Mouse (Mus musculus) urinary bladder, postnatal 4 days (tissue): ENCODE measurements around the gene Endod1.
"Not testable (repeated sequence)": the region's sequence is repeated elsewhere in the genome, so short reads cannot be mapped to it uniquely, and the experiment has no call there.

Source experiments
- DNase-seq, 2 experiments: peaks; one replicate each; pipeline ENCODE4 v3.0.0; 2021 to 2022; ENCODE audit warnings: low spot score in 2 of 2

The Endod1 gene

DNA sequence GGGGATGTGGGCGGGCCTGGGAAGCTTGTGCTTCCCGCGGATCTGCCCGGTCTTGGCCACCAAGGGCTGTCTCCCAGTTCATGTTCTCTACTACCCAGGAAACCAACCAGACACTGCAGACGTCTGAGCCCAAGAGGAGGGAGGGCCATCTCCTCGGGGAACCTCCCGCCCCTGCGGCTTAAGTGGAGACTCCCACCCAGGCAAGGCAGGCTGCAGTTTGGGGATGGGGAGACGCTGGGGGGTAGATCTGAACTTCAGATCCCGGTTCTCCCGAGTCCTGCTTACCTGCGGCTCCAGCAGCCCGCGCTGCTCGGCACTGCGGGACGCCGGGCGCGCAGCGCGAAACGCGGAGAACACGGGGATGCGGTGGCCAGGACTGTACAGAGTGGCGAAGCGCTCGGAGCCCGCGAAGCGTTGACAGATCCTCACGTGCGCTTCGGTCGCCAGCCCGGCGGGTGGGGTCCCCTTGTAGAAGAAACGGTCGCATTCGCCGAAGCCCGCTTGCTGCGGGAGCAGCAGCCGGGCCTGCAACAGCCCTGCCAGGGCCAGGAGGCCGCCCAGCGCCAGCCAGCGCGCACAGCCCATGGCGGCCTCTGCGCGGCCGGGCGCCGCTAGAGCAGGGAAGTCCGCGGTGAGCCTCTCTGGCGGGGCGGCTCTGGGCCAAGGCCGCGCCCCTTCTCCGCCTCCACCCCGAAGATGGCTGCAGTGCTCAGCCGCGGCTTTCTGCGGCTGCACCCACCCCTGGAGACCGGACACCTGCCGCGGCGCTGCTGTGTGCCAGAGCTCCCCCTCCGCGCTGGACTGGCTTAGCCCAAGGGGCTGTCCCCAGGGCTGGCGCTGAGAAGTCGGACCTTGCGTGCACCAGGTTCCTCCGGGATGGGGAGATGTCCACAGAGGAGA is 671 bp downstream of the Endod1 start:
- peak; percentile 84 to 87 for DNase-seq

DNA sequence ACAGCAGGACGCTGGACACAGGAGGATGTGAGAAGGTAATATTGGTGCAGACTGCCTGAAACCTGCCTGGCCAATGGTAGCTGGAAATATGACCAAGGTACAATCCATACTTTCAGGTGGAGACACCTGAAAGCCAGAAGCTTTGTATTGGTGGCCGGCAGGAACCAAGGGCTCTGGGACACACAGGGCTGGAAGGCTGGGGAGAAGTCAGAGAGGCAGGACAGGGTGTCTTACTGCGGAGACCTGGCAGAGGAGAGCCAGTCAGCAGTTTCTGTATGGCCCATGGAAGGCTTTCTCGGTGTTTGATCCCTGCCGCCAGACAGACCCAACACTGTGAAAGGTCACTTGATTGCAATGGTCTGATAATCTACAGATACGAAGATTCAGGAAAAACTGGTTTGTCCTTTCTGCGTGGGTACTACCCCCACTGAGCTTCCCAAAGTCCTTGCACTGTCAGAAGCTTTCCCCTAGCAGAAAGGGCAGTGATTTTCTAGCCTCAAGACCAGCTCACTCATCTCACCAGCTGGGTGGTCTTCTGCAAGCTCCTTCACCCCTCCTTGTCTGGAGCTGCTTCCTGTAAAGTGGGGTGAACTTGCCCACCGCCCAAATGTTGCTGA is 1.4 kb downstream of the Endod1 start:
- no peak for DNase-seq

DNA sequence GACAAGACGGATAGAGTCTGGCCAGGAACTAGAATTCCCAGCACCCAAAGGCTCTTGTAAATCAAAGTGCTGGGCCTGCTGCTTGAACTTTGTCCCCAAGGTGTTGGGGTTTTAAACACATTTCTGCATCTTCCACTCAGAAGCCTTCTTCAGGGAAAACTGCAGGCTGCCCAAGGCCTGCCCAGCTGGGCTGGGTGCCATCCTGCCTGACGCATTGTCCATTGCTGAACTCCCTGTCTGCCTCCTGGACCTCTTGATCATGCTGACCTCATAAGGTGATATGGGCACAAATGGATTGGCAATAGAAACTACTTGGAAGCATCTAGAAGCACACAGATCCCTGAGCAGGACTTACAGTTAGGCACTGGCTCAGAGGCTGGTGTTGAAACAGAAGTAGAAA is 3.2 kb downstream of the Endod1 start:
- DNase-seq, result no peak

DNA sequence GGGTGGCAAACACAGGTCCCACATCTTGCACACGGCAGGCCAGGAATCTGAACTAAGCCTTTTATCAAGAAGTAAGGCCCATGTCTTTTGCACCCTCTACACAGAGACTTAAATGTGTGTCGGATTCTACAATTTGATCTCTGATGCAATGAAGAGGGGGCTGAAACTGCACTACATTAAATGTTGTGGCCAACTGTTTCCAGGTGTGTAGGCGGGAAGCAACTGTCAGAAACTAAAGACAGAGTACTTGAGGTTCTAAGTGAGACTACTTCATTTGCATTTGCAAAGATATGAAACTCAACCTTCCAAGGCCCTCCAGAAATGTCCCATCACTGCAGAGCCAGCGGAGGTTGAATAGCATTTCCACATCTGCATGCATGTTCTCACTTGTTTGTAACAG is 5.2 kb downstream of the Endod1 start:
- no peak for DNase-seq

DNA sequence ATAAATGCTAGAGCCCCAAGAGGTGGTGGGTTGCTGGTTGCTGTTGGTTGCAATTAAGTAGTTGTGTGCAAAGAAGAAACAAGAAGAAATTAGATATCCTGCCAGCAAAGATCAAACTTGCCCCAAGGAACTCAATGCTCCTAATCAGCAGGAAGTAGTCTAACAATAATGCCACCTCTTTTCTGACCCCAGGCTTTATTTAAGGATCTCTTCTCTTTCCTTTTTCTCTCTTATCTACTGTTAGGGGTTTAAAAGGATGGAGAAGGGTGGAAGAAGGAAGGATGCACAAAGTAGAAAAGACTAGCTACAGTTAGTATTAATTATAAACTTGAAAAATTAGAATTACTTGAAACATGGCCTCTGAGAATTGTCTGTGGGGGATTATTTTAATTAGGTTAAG is 8.9 kb downstream of the Endod1 start:
- DNase-seq, result no peak

DNA sequence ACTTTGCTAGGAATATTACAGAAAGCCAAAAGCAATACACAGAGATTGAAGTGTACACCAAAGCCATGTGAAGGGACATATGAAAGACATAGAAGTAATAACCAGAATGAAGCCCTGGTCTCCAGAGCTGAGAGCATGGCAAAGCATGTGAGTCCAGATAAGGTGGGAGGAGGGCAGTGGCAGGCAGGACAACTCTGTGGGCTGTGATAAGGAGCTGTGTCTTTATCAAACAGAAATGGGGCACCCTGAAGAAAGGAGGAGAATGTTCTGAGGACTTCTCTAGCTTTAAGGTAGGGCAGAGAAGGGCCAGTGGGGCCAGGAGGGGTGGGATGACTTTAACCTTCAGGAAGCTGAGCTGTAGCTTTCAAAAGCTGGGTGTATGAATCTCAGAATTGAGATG is 12.0 kb downstream of the Endod1 start:
- DNase-seq, result no peak

DNA sequence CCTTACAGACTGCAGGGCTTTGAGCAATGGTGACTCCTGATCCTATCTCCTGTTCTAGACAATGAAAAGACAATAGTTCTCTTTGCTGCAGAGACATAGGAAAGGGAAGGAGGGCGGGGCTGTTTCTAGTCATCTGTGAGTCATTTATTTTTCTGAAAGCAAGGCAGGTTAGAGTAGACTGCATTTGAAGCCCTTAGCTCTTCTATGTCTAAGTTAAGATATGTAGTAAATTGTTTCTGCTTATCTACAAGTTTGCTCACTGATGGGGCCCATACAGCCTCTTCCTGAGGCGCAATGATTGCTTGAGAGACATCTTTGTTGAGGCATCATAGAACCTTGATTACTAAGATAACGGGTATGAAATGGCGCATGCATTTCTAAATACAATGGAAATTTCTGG is 13.5 kb downstream of the Endod1 start:
- no peak for DNase-seq

DNA sequence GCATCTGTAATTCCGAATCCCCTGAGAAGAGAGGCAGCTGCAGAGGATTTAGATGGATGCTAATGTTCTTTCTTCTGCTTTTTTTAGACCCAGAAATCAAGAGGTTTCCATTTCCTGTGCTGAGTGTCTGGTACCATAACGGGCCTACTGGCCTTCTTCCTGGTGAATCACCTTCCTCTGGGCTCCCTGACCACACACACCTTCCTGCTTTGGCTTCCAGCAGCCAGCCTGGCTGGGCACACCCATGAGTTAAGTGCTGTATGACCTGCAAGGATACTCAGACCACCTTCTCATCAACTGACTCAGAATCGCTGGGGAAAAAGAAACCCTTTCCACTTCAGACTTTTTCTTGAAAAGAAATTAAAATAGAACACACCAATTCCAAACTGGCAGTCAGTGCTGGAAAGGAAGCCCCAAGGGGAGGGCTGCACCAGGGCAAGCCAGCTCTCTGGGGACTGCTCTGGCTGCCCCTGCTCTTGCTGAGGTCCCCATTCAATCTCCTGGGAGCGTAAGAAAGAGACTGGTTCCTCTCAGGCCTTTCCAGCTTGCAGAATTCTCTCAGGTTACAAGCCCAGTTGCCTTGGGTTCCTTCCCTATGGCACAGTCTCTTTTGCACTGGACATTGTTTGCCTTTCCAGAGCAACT is 15.7 kb downstream of the Endod1 start:
- no peak for DNase-seq

DNA sequence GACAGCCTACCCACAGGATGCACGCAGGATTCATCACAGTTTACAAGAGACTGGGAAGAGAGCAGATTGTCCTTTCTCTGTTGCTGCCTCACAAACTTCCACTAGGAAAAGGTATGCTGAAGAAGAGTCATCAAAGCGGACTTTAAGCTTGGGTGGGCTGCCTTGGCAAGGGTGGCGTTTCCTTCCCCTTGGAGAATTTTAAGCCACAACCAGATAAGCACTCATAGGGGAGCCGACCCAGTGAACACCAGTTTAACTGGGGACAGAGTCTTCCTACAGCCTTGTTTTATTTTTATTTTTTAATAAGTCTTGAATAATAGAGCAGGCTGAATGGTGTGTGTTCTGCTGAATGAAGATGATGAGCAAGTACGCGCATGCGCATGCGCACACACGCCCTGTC is 16.6 kb downstream of the Endod1 start:
- no peak for DNase-seq

DNA sequence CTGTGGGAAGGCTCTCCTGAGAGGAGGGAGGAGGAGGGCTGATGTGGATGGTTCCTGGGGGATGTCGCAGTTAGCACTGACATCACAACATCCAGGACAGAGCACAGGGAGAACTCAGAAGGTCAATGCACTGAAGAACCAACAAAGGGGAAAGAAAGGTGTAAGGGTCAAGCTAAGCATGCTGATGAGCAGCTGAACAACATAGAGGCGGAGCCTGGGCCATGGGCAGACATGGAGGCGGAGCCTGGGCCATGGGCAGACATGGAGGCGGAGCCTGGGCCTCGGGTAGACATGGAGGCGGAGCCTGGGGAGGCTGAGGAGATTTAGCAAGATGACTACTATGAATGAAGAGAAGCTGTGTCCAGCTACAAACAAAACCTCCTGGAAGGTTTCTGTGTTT is 17.8 kb downstream of the Endod1 start:
- DNase-seq, result no peak

DNA sequence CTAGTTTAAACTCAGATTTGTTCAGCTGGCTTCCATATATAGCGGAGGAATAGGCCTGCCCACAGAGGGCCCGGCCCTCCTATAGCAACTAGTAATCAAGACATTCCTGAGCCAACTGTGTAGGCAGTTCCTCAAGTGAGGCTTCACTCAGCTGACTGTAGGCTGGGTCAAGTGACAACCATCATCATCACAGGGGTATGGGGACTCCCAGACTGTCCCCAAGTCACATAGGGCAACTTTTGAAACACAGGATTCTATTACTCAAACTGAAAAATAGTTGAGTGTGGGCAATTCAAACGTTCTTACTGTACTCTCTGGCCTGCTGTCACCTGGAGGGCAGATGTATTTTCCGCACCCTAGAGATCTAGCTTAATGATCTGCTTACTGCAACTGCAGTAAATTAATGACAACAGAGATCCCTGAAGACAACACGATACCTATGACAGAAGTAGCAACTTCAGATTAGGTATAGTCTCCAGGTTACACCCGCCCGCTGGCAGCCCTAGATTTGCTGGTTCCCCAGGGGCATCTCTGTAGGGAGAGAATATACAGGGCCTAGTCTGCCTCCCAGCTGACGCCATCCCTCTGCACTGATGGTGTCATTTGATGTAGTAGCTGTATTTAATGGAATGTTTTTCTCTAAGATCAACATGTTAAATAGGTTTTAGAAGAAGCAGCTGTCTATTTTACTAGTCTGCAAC is 19.1 kb downstream of the Endod1 start:
- no peak for DNase-seq

DNA sequence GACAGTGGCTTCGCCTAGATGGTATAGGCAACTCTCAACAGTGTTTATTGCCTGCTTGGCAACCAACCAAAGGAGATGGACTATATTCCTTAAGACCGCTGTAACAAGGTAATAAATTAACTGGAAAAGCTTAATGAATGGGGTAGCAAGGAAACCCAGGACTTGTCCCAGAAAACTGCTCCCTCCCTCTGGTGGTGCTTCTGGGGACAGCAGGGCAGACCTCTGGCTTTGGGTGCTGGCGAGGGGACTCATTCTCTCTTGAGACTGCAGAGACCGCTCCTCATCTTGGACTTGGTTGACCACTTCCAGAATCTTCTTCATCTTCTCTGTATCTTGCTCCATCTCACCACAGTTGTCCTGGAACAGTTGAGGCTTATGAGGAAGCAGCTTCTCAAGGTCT is 24.3 kb downstream of the Endod1 start:
- no peak for DNase-seq

DNA sequence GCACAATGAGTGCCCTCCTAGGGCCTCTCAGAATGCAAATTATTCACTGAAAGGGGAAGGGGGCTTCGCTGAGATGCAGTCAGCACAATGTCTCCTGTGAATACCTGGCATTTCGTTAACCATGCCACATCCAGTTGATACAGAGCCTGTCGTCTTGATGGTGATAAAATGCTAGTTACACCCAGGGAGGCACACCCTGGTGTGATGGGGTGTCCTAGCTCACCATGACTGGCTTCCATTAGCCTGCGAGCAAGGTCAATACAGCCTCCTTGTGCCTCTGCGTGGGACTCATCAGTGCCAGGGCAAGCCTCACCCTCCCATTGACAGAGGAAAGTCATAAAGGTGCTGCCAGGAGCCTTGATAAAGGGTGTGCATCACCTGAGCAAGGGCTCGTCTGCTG is 26.5 kb downstream of the Endod1 start:
- DNase-seq, result no peak

DNA sequence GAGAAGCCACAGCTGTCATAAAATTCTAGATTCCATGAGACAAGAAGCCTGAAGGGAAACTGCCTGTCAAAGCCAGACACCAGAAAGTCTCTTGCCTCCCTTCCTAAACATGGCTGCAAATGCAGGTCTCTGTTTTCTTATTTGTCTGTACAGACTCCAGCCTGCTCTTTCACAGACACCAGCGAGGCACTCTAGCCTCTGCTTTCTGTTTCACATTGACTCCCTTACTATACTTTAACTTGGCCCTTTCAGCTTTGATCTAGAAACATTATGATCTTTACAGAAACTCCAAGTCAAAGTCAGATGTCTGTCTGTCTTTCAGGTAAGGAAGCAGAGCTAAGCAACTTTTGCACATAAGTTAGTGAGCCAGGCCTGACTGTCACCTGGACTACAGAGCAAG is 29.0 kb downstream of the Endod1 start:
- no peak for DNase-seq

DNA sequence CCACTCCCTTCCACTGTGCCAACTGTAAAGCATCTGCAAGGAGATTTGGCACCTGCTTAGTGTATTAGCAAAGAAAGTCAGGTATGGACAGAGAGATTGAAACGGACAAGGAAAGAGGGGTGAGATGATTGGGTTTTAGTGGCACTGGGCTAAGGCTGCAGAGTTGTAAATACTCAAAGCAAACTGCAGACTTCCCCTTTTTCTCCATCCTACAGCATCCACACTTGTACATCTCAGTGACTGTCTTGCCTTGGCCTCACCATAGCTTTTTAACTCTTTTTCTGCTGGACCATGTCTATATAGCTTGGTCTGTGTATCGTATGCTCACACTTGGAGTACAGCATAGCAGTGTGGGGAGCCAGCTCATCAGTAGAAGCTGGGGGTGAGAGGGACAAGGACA is 30.5 kb downstream of the Endod1 start:
- no peak for DNase-seq

DNA sequence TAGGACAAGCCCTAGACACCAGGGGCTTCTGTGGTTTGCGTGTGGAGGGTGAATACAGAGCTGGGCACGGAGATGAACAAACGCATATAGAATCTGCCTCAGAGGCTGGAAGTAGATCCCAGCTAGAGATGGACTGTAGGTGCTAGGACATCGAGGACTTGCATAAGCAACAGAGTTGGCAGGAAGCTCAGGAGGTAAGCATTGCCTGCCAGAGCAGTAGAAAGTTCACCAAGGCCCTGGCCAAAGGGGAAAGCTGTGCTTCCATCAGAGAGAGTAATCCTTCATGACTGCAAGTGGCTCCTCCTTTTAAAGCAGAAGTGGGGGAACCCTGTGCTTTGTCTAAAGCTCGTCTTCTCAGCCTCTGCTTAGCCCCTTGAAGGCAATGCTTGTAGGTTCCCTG is 31.9 kb downstream of the Endod1 start:
- DNase-seq, result no peak

DNA sequence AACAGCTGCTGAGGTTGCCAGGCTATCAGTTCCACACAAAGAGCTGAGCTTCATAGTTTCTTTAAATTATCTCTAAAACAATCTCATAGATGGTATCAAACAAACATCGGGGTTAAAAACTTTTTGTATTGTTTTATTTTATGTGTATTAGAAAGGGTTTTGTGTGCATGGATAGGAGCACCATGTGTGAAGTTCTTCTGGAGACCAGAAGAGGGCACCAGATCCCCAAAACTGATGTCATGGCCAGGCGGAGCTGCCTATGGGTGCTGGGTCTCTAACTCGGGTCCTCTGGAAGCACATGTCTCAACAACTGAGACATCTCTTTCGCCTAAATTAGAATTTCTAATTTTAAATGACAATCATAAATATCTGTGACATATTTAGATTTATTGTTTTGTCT is 32.9 kb downstream of the Endod1 start:
- DNase-seq, result no peak

DNA sequence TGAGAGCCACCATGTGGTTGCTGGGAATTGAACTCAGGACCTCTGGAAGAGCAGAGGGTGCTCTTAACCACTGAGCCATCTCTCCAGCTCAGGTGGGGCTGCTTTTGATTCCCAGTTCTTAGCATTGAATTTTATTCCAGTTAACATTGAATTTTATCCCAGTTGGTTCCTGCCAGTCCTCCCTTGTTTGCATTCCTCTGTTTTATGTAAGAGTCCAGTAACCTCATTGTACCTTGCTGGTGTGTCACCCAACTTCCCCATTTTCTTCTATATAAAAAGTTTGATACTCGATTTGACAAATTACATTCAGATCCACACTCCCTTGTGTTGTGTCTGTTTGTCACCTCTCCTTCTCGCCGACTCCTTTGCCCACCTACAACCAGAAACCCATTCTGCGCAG is 35.4 kb downstream of the Endod1 start:
- DNase-seq, result not testable (repeated sequence)

DNA sequence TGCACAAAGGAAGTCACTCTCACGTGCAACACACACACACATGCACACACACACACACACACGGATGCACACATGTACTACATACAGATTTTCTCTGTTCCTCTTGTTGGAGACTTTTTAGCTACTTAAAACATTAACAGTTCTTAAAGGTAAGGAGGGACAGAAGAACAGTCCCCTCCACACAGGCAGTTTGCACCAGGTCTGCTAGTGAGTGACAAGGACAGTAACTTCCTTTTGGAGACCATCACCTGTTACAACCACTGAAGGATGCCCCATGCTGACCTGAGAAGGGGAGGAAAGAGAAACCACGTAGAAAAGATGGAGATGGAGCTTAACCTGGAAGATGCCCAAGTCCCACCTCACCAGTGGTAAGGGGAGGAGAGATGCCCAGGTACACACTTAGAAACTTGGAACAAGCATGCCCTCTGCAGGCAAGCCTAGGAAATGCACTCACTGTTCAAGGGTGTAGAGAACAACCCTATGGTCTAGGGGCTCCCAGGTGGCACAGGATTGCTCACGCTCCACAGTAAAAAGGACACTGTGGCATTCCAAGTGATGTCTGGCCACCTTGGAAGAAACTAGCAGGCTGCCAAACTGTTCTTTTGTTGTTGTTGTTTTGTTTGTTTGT is 39.2 kb downstream of the Endod1 start:
- peak; percentile 32 to 75 for DNase-seq

DNA sequence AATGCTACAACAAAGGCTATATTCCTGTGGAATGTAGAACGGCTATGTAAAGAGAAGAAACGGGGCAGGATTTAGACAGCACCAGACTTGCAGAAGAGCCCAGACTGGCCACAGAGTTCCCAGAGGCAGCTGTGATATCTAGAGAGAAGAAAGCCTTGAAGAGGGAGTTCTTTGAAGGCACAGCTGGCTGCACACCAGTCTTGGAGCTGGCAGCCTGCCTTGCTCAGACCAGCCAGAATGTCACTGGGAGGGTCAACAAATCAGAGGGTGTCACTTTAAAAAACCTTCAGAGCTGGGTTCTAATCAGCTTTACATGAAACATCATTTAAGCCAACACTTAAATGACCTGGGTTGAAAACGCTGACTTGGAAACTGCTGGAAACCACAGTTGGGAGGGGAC is 42.6 kb downstream of the Endod1 start:
- no peak for DNase-seq

DNA sequence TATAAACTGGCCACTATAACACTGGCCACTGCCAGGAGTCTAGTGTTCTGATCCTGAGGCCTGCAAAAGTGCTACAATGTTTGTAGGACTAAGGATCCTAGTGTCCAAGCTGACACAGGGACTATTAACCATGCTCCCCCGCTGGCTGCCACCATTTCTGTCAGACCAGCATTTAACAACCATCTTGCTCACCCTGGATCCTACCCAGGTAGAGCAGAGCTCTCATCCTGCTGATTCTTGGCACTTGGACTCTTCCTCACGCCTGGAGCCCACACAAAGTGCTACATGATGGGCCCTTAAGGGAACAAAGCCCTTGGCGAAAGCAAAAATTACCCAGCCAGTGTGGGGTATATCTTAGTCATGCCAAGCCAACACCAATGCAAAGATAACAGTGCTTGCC is 44.4 kb downstream of the Endod1 start:
- DNase-seq, result no peak

DNA sequence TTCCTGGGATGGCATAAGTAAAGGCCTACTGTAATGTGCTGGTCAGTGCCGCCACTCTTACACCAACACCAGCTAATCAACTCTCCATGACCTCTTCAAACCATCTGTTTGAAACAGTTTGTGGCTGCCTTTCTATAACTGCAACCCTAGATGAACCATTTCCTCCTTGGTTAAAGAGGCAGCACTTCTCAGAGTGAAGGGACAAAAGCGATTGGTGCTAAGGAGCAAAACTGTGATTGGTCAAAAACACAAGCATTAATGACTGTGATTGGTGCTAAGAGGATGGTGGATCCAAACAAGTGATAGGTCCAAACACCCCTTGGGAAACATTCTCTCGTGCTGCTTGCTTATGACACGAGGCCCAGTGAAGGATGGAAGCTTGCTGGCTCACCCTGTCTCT is 45.5 kb downstream of the Endod1 start:
- DNase-seq, result no peak
